Mouse (Mus musculus) kidney, adult 18-20 months (tissue): ENCODE results near the gene Esrrb.

ENCODE experiments used
- DNase-seq: peaks from one replicate; pipeline ENCODE4 v3.0.0; 2021

The Esrrb gene

GRCm38 (mm10) chr12:86503921-86504320 lies 143.0 kb downstream of the Esrrb start:
- DNase-seq, result no peak

- no peak for DNase-seq
Observed at GRCm38 (mm10) chr12:86504321-86504720, 143.4 kb downstream of the Esrrb start.

DNA sequence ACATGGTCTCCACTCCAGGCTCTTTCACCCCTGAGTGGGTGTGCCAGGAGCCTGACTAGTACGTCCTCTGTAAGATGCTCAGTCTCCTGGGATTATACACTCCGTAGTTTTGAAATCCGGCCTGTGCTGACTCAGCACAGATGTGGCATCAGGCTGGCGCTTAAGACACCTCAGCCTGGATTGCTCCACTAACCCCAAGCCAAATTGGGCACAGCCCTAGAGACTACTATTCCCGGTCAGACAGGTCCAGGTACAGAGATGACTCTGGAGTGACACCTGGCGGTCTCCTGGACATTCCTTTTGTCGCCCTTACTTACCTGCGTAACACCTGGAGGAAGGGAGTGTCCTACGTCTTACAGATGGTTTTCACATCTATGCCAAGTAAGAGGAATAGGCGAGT lies 146.8 kb downstream of the Esrrb start:
- no peak for DNase-seq

GRCm38 (mm10) chr12:86508313-86508988 lies 147.5 kb downstream of the Esrrb start:
- DNase-seq, result no peak

DNA sequence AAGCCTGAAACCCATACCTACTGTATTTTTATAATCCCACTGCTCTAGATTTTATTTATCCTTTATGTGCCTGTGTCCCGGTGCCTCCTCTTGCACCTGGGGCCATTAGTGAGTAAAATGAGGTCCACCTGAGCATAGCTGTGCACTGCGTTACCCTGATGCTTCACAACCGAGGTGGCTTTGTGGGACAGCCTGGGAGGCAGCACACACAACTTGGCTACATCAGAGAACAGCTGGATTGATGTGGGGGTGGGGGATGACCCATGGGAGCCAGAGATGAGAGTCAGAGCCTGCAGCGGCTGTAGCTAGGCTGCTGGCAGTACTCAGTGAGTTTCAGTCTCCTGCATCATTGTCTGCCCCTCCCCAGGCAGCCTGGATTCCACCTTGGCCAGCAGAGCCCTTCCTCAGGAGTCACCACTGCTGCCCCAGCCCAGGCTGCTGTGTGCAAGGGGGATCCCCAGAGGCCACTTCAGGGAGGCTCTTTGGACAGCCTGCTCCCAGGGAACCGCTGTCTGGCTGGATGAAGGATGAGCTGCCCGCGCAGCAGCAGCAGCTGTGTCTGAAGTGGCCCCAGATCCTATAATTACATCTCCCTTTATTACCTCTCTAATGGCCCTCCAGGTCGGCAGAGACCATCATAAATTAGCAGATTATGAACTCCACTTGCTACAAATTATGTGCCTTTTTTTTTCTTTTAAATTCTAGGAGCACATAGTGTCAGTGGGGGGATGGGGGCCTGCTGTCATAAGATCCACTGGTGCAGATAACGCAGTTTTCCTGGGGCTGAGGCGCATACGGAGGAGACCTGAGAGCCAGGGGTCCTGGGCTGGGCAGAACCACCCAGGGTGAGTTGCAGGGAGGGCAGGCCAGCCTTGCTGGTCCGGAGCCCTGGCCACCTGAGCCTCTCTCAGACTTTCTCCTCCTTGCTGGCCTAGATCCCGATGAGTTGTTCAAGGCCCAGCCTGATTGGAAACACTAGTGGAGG lies 148.7 kb downstream of the Esrrb start:
- no peak for DNase-seq

- DNase-seq, result no peak
Observed at GRCm38 (mm10) chr12:86512335-86512734, 151.4 kb downstream of the Esrrb start.

- no peak for DNase-seq
Observed at GRCm38 (mm10) chr12:86513596-86513995, 152.7 kb downstream of the Esrrb start.

GRCm38 (mm10) chr12:86516602-86517001 lies 155.7 kb downstream of the Esrrb start:
- DNase-seq, result no peak

GRCm38 (mm10) chr12:86517721-86518120 lies 156.8 kb downstream of the Esrrb start:
- DNase-seq, result no peak

GRCm38 (mm10) chr12:86518746-86519145 lies 157.8 kb downstream of the Esrrb start:
- DNase-seq, result no peak

GRCm38 (mm10) chr12:86534283-86534682 lies 173.4 kb downstream of the Esrrb start:
- DNase-seq, result no peak

DNA sequence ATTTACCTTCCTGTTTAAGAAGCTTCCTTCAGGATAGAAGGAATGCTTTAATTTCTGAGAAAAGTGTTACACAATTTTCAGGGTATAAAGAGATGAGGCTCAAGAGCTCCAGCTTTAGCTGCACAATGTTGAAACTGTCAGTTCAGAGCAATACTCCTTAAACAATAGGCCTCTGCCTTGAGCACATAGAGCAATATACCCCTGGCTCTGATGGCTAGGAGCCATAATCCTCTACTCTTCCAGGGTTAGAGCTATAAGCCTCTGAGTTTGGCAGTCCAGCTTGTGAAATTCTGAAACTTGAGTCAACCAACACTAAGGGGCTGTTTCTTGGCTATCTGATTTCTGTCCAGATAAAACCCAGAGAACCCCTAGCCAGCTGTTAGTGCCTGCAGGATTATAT lies 176.9 kb downstream of the Esrrb start:
- DNase-seq, result no peak

DNA sequence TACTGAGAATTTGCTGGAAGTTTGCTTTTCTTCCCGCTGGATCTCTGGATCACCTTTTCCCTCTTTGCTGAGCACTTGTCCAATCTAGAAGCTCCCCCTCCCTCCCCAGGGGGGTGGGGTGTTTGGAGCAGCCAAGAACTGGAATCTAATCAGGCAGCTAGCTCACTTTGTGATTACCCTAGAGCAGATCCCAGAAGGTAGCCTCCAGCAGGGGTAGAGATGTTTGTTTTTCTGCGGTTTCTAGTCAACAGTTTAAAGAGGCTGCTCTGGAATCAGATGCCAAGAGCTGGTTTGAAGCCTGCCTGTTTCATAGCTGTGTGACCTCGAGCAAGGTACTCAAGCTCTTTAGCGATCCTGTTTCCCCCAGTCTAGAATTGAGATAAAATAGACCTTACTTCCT lies 177.8 kb downstream of the Esrrb start:
- no peak for DNase-seq

GRCm38 (mm10) chr12:86539511-86539910 lies 178.6 kb downstream of the Esrrb start:
- DNase-seq, result no peak

- DNase-seq, result no peak
Observed at GRCm38 (mm10) chr12:86547808-86548207, 186.9 kb downstream of the Esrrb start.

- DNase-seq, result no peak
Observed at GRCm38 (mm10) chr12:86553037-86553436, 192.1 kb downstream of the Esrrb start.

DNA sequence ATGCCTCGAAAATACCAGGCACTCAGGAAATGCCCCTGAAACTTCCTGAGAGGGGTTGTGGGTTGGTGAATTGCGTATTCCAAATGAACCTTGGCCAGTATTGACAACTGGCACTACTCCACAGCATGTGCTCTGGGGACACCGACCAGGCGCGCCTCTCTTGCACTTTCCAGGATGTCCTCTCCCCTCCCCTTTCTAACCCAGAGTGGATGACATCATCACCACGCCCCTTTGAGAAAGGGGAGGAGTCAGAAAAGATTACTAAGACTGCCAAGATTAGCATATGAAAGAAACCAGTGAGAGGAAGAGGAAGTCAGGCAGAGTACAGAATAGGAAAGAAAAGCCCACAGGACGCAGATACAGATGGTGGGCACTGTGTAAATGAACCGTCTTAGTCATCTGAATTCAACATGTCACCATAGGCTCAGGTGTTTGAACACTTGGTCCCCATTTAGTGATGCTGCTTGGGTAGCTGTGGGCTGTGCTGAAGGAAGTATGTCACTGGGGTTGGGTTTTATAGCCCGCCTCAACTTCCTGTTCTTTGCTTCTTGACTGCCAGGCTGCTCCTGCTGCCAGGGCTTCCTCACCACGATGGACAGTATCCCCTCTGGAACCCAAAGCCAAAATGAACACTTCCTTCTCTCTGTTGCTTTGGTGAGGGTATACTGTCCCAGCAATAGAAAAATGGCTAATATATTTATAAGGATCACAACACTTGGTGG lies 196.0 kb downstream of the Esrrb start:
- DNase-seq, result no peak

DNA sequence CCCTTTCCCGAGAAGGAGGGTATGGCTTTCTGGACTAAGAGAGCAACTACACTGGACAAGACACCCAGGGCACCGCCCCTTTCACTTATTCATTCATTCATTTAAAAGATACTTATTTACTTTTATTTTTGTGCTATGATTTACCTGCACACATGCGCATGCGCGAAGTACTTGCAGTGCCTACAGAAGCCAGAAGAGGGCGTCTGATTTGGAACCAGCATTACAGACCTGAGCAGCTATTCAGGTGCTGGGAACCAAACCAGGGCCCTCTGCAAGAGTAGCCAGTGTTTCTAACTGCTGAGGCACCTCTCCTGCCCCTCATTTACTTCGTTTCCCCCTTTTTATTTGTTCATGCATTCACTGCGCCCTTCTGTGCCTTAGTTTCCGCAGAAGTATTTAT lies 198.0 kb downstream of the Esrrb start:
- DNase-seq, result no peak

- DNase-seq, result no peak
Observed at GRCm38 (mm10) chr12:86562705-86563104, 201.8 kb downstream of the Esrrb start.

DNA sequence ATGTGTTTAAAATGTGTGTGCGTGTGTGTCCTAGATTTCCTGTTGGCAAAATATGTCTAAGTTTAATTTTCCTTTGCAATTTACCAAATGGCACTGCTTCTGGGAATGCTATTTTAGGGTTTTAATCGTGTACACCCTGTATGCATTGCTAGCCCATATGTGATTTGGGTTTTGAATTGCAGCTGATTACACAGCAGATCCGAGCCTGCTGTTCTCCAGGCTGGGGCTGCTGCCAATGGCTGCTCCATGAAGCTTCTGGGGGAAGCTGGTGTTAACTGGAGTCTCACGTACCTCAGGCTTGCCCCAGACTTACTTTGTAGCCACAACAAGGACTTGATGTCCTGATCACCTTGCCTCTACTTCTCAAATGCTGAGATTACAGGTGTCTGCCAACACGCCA lies 205.1 kb downstream of the Esrrb start:
- DNase-seq, result no peak
